Mouse (Mus musculus) limb, embryonic 11.5 days (tissue): Measurements from ENCODE around the gene Trrap. TPM values are rescaled to one million over a fixed set of nuclear protein-coding genes. Genes with fewer than 3 reads are reported as not detected.
A peak's percentile ranks its signal among the peaks of the same experiment; 100 is the strongest.

Experiments used
- ATAC-seq: fragments of 200-750 bp; cut with Nextera tagmentation; 2 replicates; pipeline ENCODE4 v1.8.0; 2017; ENCODE audit warnings: low read depth; ENCODE audit not compliant: insufficient number of reproducible peaks, low FRiP score, low TSS enrichment
- DNase-seq: peaks from one replicate; pipeline ENCODE4 v3.0.0-alpha.2; 2015; ENCODE audit warnings: low spot score
- H3K27ac ChIP-seq: fragments of 300-500 bp; sonication (generic); replicated peaks from 2 replicates; pipeline ENCODE4 v1.5.1; 2014; ENCODE audit warnings: low read depth, mild to moderate bottlenecking, low read length
- H3K27me3 ChIP-seq: fragments of 300-500 bp; sonication (generic); 2 replicates; pipeline ENCODE4 v1.6.1; 2014; ENCODE audit warnings: mild to moderate bottlenecking, low read length, mixed read lengths; ENCODE audit not compliant: control insufficient read depth, insufficient read depth
- H3K36me3 ChIP-seq: fragments of 300-500 bp; sonication (generic); 2 replicates; pipeline ENCODE4 v1.6.1; 2014; ENCODE audit warnings: mild to moderate bottlenecking, low read length, moderate library complexity, mixed read lengths; ENCODE audit not compliant: control insufficient read depth, insufficient read depth
- H3K4me1 ChIP-seq: fragments of 300-500 bp; sonication (generic); 2 replicates; pipeline ENCODE4 v1.6.1; 2014; ENCODE audit warnings: low read length, mixed read lengths; ENCODE audit not compliant: control insufficient read depth, insufficient read depth
- H3K4me2 ChIP-seq: fragments of 300-500 bp; sonication (generic); 2 replicates; pipeline ENCODE4 v1.6.1; 2014; ENCODE audit warnings: low read depth, mild to moderate bottlenecking, moderate library complexity; ENCODE audit not compliant: severe bottlenecking
- H3K4me3 ChIP-seq: fragments of 300-500 bp; sonication (generic); 2 replicates; pipeline ENCODE4 v1.5.1; 2014; ENCODE audit warnings: low read depth, low read length
- H3K9ac ChIP-seq: fragments of 300-500 bp; sonication (generic); 2 replicates; pipeline ENCODE4 v1.6.1; 2014; ENCODE audit warnings: mild to moderate bottlenecking, low read length
- H3K9me3 ChIP-seq: fragments of 300-500 bp; sonication (generic); 2 replicates; pipeline ENCODE4 v1.6.1; 2016; ENCODE audit warnings: low read length; ENCODE audit not compliant: control insufficient read depth
- WGBS: fragments of 180-500 bp; shearing (Covaris S2); extraction: QIAGEN DNeasy Blood & Tissue Kit; methylation state at CpG from one replicate; pipeline ENCODE4 v1.1.7; 2014; 5-methylcytosine and 5-hydroxymethylcytosine counted together
- polyA plus RNA-seq: library from polyadenylated mRNA; unstranded; fragments of >200 nt; fragmentation: Nextera tagmentation; extraction: Ambion mirVana; gene quantifications from 2 replicates; pipeline ENCODE4 v1.2.1, GENCODE M21; 2014

Gene Trrap
- polyA plus RNA-seq, 1 experiment from 2014 or later, result 105 TPM

DNA sequence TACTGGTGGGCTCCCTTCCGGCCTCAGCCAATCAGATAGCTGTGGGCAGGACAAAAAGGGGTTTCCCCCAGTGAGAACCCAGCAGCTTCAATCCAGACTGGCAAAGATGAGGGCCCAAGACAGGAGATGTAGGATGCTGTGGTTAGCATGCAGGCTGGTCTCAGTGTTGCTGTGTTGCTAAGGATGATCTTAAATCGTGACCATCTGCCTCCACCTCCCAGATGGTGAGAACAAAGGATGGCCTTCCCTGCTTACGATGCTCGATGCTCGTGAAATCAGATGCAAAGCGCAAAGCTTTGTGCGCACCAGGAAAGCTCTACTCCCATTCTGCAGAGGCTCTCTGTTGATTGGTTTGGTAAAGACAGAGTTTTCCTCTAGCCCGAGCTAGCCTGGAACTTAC, 93.4 kb downstream of the Trrap start:
- no peak for ATAC-seq
- no peak overlapping the region for H3K4me3 ChIP-seq
- DNase-seq, result no peak
- no peak overlapping the region for H3K9ac ChIP-seq
- H3K4me1 ChIP-seq, result no peaks in the 10 kb centered on the region
- no peak overlapping the region for H3K4me2 ChIP-seq
- WGBS, result 99% methylated on average over 8 of the region's 8 CpGs
- peaks cover 33% of the 10 kb centered on the region for H3K36me3 ChIP-seq
- no peaks in the 10 kb centered on the region for H3K9me3 ChIP-seq
- H3K27ac ChIP-seq, result no peak overlapping the region
- no peaks in the 10 kb centered on the region for H3K27me3 ChIP-seq

DNA sequence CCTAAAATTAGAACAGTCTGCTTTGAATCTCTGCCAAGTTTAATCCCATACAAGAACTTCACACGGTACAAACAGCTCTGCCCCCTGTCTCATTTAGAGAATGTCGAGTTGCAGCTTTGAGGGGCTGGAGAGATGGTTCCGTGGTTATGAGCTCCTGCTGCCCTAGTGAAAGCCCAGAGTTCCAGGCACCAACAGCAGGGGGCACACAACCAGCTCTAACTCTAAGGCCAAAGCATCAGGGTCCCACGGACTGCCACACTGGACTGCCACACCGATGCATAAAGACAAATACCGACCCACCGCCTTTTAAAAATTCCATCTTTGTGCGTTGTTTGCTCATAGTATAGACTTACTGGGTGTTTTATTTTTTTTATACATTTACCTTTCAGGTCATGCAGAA, 99.4 kb downstream of the Trrap start:
- H3K4me1 ChIP-seq, result no peaks in the 10 kb centered on the region
- no peaks in the 10 kb centered on the region for H3K27me3 ChIP-seq
- H3K4me3 ChIP-seq, result no peak overlapping the region
- ATAC-seq (no peak), DNase-seq (peak; percentile 51)
- no peaks in the 10 kb centered on the region for H3K9me3 ChIP-seq
- no peak overlapping the region for H3K9ac ChIP-seq
- H3K36me3 ChIP-seq, result no peaks in the 10 kb centered on the region
- 86% methylated on average over 8 of the region's 8 CpGs for WGBS
- H3K4me2 ChIP-seq, result no peak overlapping the region
- H3K27ac ChIP-seq, result no peak overlapping the region

DNA sequence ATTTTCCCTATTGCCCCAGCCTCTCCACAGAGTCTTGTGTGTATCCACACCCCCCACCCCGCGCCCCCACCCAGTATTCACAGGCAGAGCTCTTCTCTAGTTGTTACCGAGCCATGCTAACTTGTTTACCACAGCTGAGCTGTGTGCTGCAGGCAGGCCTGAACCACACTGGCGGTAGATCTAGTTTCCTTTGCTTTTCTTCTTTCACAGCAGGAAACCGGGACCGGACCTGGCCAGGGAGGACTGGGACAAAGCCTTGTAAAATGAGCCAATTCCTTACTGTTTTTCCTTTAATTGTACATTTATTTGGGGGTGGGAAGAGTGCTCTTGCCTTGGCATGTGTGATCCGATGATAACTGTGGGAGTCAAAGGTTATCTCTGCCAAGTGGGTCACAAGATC, 101.9 kb downstream of the Trrap start:
- no peak overlapping the region for H3K9ac ChIP-seq
- H3K36me3 ChIP-seq, result no peaks in the 10 kb centered on the region; the same call in 1 of the 2 replicates
- WGBS, result 80% methylated on average over 7 of the region's 7 CpGs
- no peak overlapping the region for H3K4me2 ChIP-seq
- no peaks in the 10 kb centered on the region for H3K27me3 ChIP-seq
- ATAC-seq, result no peak
- no peak for DNase-seq
- H3K4me1 ChIP-seq, result peaks cover 3% of the 10 kb centered on the region; the same call in 1 of the 2 replicates
- no peak overlapping the region for H3K27ac ChIP-seq
- no peak overlapping the region for H3K4me3 ChIP-seq
- H3K9me3 ChIP-seq, result no peaks in the 10 kb centered on the region

DNA sequence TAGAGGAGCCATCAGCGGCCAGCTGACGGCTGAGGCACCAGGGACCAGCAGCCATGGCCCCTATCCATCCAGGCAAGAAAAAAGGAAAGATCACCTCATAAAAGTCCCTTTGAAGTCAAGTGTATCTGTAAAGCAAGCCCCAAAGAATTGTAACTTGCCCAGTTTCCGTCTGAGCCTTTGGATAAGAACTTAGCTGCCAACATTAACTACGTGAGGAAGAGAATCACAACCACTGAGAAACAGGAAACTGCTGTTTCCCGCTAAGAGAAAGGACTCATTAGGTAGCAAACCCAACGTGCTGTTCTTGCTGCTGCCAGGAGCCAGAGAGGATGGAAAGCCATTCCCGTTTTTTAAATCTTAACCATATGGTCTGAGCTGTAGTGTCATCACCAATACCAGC, 103.2 kb downstream of the Trrap start:
- H3K9me3 ChIP-seq, result no peaks in the 10 kb centered on the region
- no peak overlapping the region for H3K9ac ChIP-seq
- H3K4me2 ChIP-seq, result no peak overlapping the region
- H3K27ac ChIP-seq, result no peak overlapping the region
- no peaks in the 10 kb centered on the region for H3K27me3 ChIP-seq
- no peak overlapping the region for H3K4me3 ChIP-seq
- peaks cover 3% of the 10 kb centered on the region; the same call in 1 of the 2 replicates for H3K4me1 ChIP-seq
- WGBS, result 16% methylated on average over 7 of the region's 7 CpGs
- no peaks in the 10 kb centered on the region; the same call in 1 of the 2 replicates for H3K36me3 ChIP-seq
- DNase-seq (peak; percentile 44), ATAC-seq (no peak)

DNA sequence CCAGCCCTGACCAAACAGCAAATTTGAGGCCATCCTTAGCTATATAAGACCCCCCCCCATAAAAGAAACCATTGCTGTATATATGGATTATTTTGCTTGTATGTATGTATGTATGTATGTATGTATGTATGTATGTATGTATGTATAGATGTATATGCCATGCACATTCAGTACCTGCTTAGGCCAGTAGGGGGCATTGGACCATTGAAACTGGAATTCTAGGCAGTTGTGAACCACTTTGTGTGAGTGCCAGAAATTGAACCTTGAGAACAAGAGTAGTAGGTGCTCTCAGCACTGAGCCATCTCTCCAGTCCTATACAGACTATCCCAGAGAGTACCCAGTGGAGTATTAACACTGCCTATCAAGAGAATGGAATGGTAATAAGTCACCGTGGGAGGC, 104.2 kb downstream of the Trrap start:
- Histone ChIP-seq H3K27me3 (no peaks in the 10 kb centered on the region), H3K4me2 (no peak overlapping the region), H3K4me1 (peaks cover 3% of the 10 kb centered on the region; the same call in 1 of the 2 replicates), H3K9me3 (no peaks in the 10 kb centered on the region), H3K27ac (no peak overlapping the region), H3K9ac (no peak overlapping the region), H3K36me3 (peaks cover 2% of the 10 kb centered on the region), H3K4me3 (no peak overlapping the region)
- ATAC-seq (no peak), DNase-seq (peak; percentile 50)
- 95% methylated on average over 1 of the region's 1 CpGs for whole genome bisulfite sequencing

DNA sequence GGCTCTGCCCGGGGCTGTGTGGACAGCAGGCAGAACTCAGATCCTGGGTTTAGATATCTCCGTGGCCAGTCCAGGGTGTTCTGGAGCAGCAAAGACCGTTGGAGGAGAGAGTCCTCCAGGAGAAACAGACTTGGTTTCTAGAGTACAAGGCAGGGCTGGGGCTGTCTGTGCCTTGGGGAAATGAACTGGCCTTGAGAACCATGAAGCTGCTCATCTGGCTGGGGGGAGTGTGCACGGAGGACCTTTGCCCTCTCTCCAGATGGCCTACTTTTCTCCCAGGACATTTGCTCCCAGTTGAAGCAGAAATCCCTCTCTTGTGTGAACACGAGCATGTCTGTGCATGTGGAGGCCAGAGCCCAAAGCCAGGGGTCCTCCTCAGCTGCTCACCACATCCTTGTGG, 104.8 kb downstream of the Trrap start:
- WGBS, result 58% methylated on average over 5 of the region's 5 CpGs

DNA sequence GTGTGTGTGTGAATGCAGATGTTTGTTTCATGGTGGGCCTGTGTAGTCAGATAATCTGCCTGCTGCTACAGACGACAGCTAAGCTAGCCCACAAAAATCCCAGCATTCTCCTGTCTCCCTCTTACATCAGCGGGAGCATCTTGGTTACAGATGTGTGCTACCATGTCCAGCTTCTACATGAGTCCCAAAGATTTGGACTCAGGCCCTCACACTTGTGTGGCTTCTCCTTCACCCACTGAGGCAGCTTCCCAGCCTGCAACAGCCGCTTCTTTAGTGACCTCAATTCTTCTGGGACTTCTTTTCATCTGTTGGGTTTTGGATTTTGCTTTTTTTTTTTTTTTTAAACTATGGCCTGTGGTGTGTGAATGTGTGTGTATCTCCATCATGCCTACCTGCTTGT, 105.3 kb downstream of the Trrap start:
- H3K36me3 ChIP-seq, result peaks cover 3% of the 10 kb centered on the region
- no peak overlapping the region for H3K4me2 ChIP-seq
- no peak overlapping the region for H3K4me3 ChIP-seq
- no peaks in the 10 kb centered on the region for H3K9me3 ChIP-seq
- H3K27ac ChIP-seq, result no peak overlapping the region
- ATAC-seq (no peak), DNase-seq (no peak)
- H3K4me1 ChIP-seq, result peaks cover 3% of the 10 kb centered on the region; the same call in 1 of the 2 replicates
- no peaks in the 10 kb centered on the region for H3K27me3 ChIP-seq
- 68% methylated on average over 3 of the region's 3 CpGs for WGBS
- no peak overlapping the region for H3K9ac ChIP-seq

More for the DNA sequence above, 104.8 kb downstream of the Trrap start:
- peaks cover 3% of the 10 kb centered on the region for H3K36me3 ChIP-seq
- peaks cover 3% of the 10 kb centered on the region; the same call in 1 of the 2 replicates for H3K4me1 ChIP-seq
- H3K9ac ChIP-seq, result no peak overlapping the region
- H3K4me2 ChIP-seq, result no peak overlapping the region
- ATAC-seq, result no peak
- H3K4me3 ChIP-seq, result no peak overlapping the region
- DNase-seq, result no peak
- H3K9me3 ChIP-seq, result no peaks in the 10 kb centered on the region
- H3K27ac ChIP-seq, result peak overlapping the region; percentile 21; the same call in 1 of the 2 replicates
- no peaks in the 10 kb centered on the region for H3K27me3 ChIP-seq

DNA sequence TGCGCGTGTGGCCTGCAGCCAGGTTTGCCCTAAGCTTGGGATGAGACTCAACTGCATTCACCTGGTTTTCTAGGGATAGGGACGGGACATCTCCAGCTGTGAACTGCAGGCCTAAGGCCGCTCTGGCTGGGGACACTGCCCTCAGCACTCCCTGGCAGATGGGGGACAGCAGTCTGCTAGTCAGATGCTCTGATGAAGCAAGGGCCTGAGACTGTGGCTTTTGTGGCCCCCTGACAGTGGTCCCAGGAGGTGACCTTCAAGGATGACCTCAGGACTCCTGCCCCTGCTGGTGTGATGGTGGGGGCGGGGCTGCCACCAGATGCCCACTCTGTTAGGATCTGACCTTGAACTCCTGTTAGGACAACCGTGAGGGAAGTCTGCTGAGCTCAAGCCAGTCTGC, 107.7 kb downstream of the Trrap start:
- Histone ChIP-seq H3K9ac (no peak overlapping the region), H3K27ac (no peak overlapping the region), H3K4me1 (peaks cover 3% of the 10 kb centered on the region; the same call in 1 of the 2 replicates), H3K36me3 (peaks cover 5% of the 10 kb centered on the region), H3K27me3 (no peaks in the 10 kb centered on the region), H3K9me3 (no peaks in the 10 kb centered on the region), H3K4me2 (no peak overlapping the region), H3K4me3 (no peak overlapping the region)
- no peak for ATAC-seq
- WGBS, result 82% methylated on average over 6 of the region's 6 CpGs
- no peak for DNase-seq

DNA sequence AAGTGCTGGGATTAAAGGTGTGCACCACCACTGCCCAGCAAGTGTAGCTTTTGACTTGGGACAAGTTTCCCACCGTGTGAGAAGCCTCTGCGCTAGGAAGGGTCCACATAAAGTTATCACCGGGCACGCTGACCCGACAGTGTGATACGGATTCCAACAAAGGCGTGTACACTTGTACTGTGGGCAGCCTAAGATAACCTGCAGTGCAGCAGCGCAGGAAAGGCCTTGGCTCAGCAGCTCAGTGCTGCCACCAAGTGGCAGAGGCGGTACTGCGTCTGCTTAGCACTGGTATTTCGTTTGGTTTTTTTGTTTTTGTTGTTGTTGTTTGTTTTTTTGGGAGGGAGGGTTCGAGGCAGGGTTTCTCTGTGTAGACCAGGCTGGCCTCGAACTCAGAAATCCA, 108.4 kb downstream of the Trrap start:
- H3K4me1 ChIP-seq, result peaks cover 3% of the 10 kb centered on the region; the same call in 1 of the 2 replicates
- WGBS, result 16% methylated on average over 13 of the region's 13 CpGs
- H3K4me3 ChIP-seq, result no peak overlapping the region
- H3K9me3 ChIP-seq, result no peaks in the 10 kb centered on the region
- H3K27me3 ChIP-seq, result no peaks in the 10 kb centered on the region
- no peak overlapping the region for H3K9ac ChIP-seq
- no peak overlapping the region for H3K27ac ChIP-seq
- DNase-seq, result peak; percentile 81
- H3K4me2 ChIP-seq, result no peak overlapping the region
- peaks cover 5% of the 10 kb centered on the region for H3K36me3 ChIP-seq
- no peak for ATAC-seq
